Mouse (Mus musculus): ENCODE measurements around the gene Vps72. TPM values are rescaled to one million over a fixed set of nuclear protein-coding genes. Genes with fewer than 3 reads are reported as not detected.

Gene Vps72
- polyA plus RNA-seq, 1 experiment from 2014 or later = 219 TPM

Small RNA genes within 50 kb of the gene (microRNA-seq; reads per million reads assigned to microRNA genes)
- gene Mir8099-1 = not detected

Other genes with a start within 250 kb of the Vps72 start
- 278 and 312 TPM in 2 replicates for gene Psmb4, start 224.1 kb upstream of the Vps72 start, polyA plus RNA-seq (2016; fragmentation: Nextera tagmentation; extraction: Ambion mirVana)
- 11.7 and 12.2 TPM in 2 replicates for gene Selenbp1, start 178.0 kb upstream of the Vps72 start, polyA plus RNA-seq (2016; fragmentation: Nextera tagmentation; extraction: Ambion mirVana)
- gene Rfx5, start 156.9 kb upstream of the Vps72 start, polyA plus RNA-seq (2016; fragmentation: Nextera tagmentation; extraction: Ambion mirVana) = 9.1 and 9.2 TPM in 2 replicates
- 24.8 and 26.9 TPM in 2 replicates for gene Pi4kb, start 136.3 kb upstream of the Vps72 start, polyA plus RNA-seq (2016; fragmentation: Nextera tagmentation; extraction: Ambion mirVana)
- 31.8 and 32.8 TPM in 2 replicates for gene Zfp687, start 95.6 kb upstream of the Vps72 start, polyA plus RNA-seq (2016; fragmentation: Nextera tagmentation; extraction: Ambion mirVana)
- gene Psmd4, start 68.4 kb upstream of the Vps72 start, polyA plus RNA-seq (2016; fragmentation: Nextera tagmentation; extraction: Ambion mirVana) = 263 and 276 TPM in 2 replicates
- 20.4 and 21.5 TPM in 2 replicates for gene Pip5k1a, start 4.1 kb upstream of the Vps72 start, polyA plus RNA-seq (2016; fragmentation: Nextera tagmentation; extraction: Ambion mirVana)
- gene Tmod4, start 13.5 kb downstream of the Vps72 start, polyA plus RNA-seq (2016; fragmentation: Nextera tagmentation; extraction: Ambion mirVana) = 0.81 and 0.99 TPM in 2 replicates
- gene Scnm1, start 23.0 kb downstream of the Vps72 start, polyA plus RNA-seq (2016; fragmentation: Nextera tagmentation; extraction: Ambion mirVana) = 89.4 and 94.1 TPM in 2 replicates
- 22.6 and 23.9 TPM in 2 replicates for gene Lysmd1, start 23.1 kb downstream of the Vps72 start, polyA plus RNA-seq (2016; fragmentation: Nextera tagmentation; extraction: Ambion mirVana)
- 2.1 and 2.6 TPM in 2 replicates for gene Tnfaip8l2, start 31.3 kb downstream of the Vps72 start, polyA plus RNA-seq (2016; fragmentation: Nextera tagmentation; extraction: Ambion mirVana)
- 59.5 and 68.7 TPM in 2 replicates for gene Sema6c, start 49.4 kb downstream of the Vps72 start, polyA plus RNA-seq (2016; fragmentation: Nextera tagmentation; extraction: Ambion mirVana)
- gene Gabpb2, start 106.9 kb downstream of the Vps72 start, polyA plus RNA-seq (2016; fragmentation: Nextera tagmentation; extraction: Ambion mirVana) = 10.1 and 10.8 TPM in 2 replicates
- gene Cdc42se1, start 117.7 kb downstream of the Vps72 start, polyA plus RNA-seq (2016; fragmentation: Nextera tagmentation; extraction: Ambion mirVana) = 91.7 and 95.8 TPM in 2 replicates
- gene Mllt11, start 121.1 kb downstream of the Vps72 start, polyA plus RNA-seq (2016; fragmentation: Nextera tagmentation; extraction: Ambion mirVana) = 116 and 124 TPM in 2 replicates
- gene Gm128, start 130.6 kb downstream of the Vps72 start, polyA plus RNA-seq (2016; fragmentation: Nextera tagmentation; extraction: Ambion mirVana) = 0.25 and 0.42 TPM in 2 replicates
- 1.0 and 1.1 TPM in 2 replicates for gene Bnipl, start 140.2 kb downstream of the Vps72 start, polyA plus RNA-seq (2016; fragmentation: Nextera tagmentation; extraction: Ambion mirVana)
- 45.7 and 51.1 TPM in 2 replicates for gene Mindy1, start 170.3 kb downstream of the Vps72 start, polyA plus RNA-seq (2016; fragmentation: Nextera tagmentation; extraction: Ambion mirVana)
- gene Prune1, start 171.1 kb downstream of the Vps72 start, polyA plus RNA-seq (2016; fragmentation: Nextera tagmentation; extraction: Ambion mirVana) = 37.0 and 37.9 TPM in 2 replicates
- gene Anxa9, start 196.2 kb downstream of the Vps72 start, polyA plus RNA-seq (2016; fragmentation: Nextera tagmentation; extraction: Ambion mirVana) = 0.87 and 1.1 TPM in 2 replicates
- gene Cers2, start 203.8 kb downstream of the Vps72 start, polyA plus RNA-seq (2016; fragmentation: Nextera tagmentation; extraction: Ambion mirVana) = 115 TPM in 2 replicates
- 56.3 and 62.9 TPM in 2 replicates for gene Setdb1, start 246.2 kb downstream of the Vps72 start, polyA plus RNA-seq (2016; fragmentation: Nextera tagmentation; extraction: Ambion mirVana)

Measured in hindbrain, embryonic 12.5 days (tissue).